Mouse (Mus musculus) cerebellum, postnatal 36 days (tissue): Measurements from ENCODE around the gene Nkx6-1.

Experiments
- DNase-seq, 2 experiments: peaks; one replicate each; pipeline ENCODE4 v3.0.0; 2021 to 2022; ENCODE audit warnings: mixed read lengths in 2 of 2

Gene Nkx6-1

GRCm38 (mm10) chr5:101658984-101659290 lies 5.9 kb downstream of the Nkx6-1 start:
- no peak for DNase-seq

- DNase-seq, result no peak
These were observed 6.4 kb downstream of the Nkx6-1 start for GRCm38 (mm10) chr5:101658188-101658983.

- DNase-seq, result no peak
These were observed 7.1 kb downstream of the Nkx6-1 start for GRCm38 (mm10) chr5:101657698-101658097.

GRCm38 (mm10) chr5:101656107-101656506 lies 8.7 kb downstream of the Nkx6-1 start:
- DNase-seq, result no peak

GRCm38 (mm10) chr5:101655418-101655817 lies 9.4 kb downstream of the Nkx6-1 start:
- DNase-seq, result no peak

- no peak for DNase-seq
These were observed 16.8 kb downstream of the Nkx6-1 start for GRCm38 (mm10) chr5:101647726-101648686.

- DNase-seq, result no peak
These were observed 17.7 kb downstream of the Nkx6-1 start for GRCm38 (mm10) chr5:101646961-101647575.

GRCm38 (mm10) chr5:101645071-101645470 lies 19.7 kb downstream of the Nkx6-1 start:
- no peak for DNase-seq

- DNase-seq, result no peak
These were observed 26.7 kb downstream of the Nkx6-1 start for GRCm38 (mm10) chr5:101638101-101638500.
